Mouse (Mus musculus): Measurements from ENCODE around the gene Kif7. TPM values are rescaled to one million over a fixed set of nuclear protein-coding genes. Genes with fewer than 3 reads are reported as not detected.

The Kif7 gene
- polyA plus RNA-seq, 1 experiment from 2014 or later: 10.9 TPM

DNA sequence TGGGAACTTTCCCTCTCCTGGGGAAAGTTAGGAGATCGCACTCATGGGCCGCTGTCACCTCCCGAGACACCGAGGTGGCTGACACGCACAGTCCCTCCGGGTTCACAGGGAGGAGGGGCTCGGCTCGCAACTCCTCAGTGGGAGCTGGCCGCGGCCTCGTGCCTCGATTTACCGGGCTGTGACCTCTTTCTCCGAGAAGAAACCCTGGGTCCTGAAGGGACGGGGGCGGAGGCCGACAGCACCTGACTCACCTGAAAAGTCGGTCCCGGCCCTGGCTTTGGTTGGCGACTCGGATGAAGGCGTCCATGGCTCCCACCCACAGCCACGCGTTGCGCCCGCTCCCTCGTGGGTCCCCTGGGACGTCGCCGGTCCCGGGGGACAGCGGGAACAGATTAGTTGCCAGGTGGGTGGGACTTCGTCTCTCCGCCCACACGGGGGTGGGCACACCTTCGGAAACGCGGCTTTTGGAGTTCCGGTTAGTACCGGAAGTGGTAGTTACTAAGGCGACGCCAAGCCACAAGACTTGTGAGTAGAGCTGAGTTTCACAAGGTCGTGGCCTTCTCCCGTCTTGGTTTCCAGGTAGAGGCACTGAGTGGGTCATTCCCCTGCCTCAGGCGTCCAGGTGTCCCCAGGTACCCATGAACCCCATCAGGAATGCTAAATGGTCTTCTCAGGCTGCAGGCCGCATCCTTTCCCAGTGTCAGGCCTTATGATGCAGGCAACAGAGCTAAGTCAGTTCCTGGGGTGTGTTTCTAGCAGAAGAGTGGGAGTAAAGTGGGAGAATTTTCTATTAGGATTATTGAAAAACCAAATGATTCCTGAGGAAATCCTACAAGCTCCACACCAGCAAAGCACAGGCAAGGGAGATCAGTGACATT lies 27.4 kb upstream of the Kif7 start, which contains the start of the genes Pex11a and Wdr93:
Gene Pex11a, minus strand, starts transcription at position 473 of the 878 bp plus-strand sequence.
Gene Wdr93, plus strand, starts transcription at position 505 of the 878 bp plus-strand sequence.
- no peaks in the 10 kb centered on the region for H3K27me3 ChIP-seq
- H3K9me3 ChIP-seq: no peaks in the 10 kb centered on the region
- ATAC-seq (ENCODE audit: insufficient number of reproducible peaks, insufficient read depth, low FRiP score, low TSS enrichment, low read depth): peak; percentile 89
- H3K27ac ChIP-seq: no peak within 1 kb of the TSS
- peak within 1 kb of the TSS; percentile 91 for H3K4me2 ChIP-seq
- peak within 1 kb of the TSS; percentile 78 for H3K4me3 ChIP-seq (replicated peaks)
- H3K36me3 ChIP-seq: peaks cover 10% of the 10 kb centered on the region; the same call in 1 of the 2 replicates
- peak within 1 kb of the TSS; percentile 71 for H3K9ac ChIP-seq (replicated peaks)
- H3K4me1 ChIP-seq (replicated peaks): peaks cover 7% of the 10 kb centered on the region
- WGBS: 3% methylated on average over 46 of the region's 46 CpGs

DNA sequence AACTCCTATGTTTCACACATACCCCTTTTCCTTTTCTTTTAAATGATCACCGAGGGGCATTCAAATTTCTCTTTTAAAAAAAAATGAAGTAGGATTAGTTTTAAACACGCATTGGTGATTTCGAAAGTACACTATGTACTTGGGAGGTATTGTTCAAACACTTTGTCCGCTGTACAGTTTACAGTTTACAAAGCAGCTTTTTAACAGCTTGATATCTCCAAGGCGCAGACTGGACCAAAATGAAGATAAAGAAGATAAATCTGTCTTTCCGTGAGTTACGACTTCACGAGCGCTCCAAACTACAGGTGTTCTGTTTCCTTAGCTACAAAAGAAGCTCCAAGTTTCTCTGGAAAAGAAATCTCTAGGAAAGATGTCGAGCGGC lies 26.7 kb upstream of the Kif7 start:
- Histone ChIP-seq H3K27me3 (no peaks in the 10 kb centered on the region), H3K4me2 (peak overlapping the region; percentile 91), H3K9ac (replicated peaks) (peak overlapping the region; percentile 71), H3K9me3 (no peaks in the 10 kb centered on the region), H3K4me1 (replicated peaks) (peaks cover 7% of the 10 kb centered on the region), H3K27ac (no peak overlapping the region), H3K4me3 (replicated peaks) (peak overlapping the region; percentile 78), H3K36me3 (peaks cover 15% of the 10 kb centered on the region)
- ATAC-seq (ENCODE audit: insufficient number of reproducible peaks, insufficient read depth, low FRiP score, low TSS enrichment, low read depth): no peak
- 24% methylated on average over 11 of the region's 11 CpGs for WGBS

DNA sequence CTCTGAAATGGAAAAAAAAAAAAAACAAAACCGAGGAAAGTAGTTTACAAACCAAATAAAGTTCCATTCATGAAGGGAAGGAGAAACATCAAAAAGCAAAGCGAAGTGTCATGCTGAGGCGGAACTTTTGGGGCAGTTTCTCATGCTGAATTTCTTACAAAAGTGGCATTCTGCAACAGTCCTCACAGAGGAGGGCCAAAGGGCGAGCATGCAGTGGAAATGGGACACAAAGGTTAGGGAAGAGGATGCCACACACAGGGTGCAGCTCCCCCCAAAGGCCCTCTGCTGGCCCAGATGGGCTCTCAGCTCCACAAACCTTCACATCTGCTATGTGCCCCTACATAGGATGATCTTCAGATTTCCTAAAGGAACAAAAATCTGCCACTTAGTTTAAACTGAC lies 24.8 kb upstream of the Kif7 start:
- no peak for ATAC-seq (ENCODE audit: insufficient number of reproducible peaks, insufficient read depth, low FRiP score, low TSS enrichment, low read depth)
- no peak overlapping the region for H3K4me3 ChIP-seq (replicated peaks)
- H3K9me3 ChIP-seq: no peaks in the 10 kb centered on the region
- 79% methylated on average over 4 of the region's 4 CpGs for WGBS
- H3K36me3 ChIP-seq: peaks cover 25% of the 10 kb centered on the region
- no peak overlapping the region for H3K27ac ChIP-seq
- H3K27me3 ChIP-seq: no peaks in the 10 kb centered on the region
- H3K4me1 ChIP-seq (replicated peaks): peaks cover 7% of the 10 kb centered on the region
- H3K4me2 ChIP-seq: no peak overlapping the region
- H3K9ac ChIP-seq (replicated peaks): no peak overlapping the region

DNA sequence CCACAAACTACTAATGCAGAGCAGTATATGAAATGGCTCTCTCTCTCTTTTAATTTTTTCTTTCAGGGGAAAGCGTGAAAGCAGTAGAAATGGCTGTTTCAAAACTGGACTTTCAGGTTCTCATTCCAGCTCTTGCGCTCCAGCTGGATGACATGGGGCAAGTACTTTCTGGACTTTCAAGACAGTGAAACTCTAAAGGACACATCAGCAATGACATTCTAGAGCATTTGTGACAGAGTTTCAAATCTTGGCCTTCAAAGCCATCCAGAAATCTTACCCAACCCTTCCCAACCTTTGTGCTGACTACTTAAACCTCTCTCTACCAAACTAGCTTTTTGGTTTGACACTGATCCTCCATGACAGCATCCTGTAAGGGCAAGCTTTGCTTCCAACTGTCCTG lies 23.4 kb upstream of the Kif7 start:
- H3K4me3 ChIP-seq (replicated peaks): no peak overlapping the region
- H3K36me3 ChIP-seq: peaks cover 30% of the 10 kb centered on the region
- ATAC-seq (ENCODE audit: insufficient number of reproducible peaks, insufficient read depth, low FRiP score, low TSS enrichment, low read depth): no peak
- no peak overlapping the region for H3K9ac ChIP-seq (replicated peaks)
- H3K4me1 ChIP-seq (replicated peaks): peaks cover 7% of the 10 kb centered on the region
- WGBS: 94% methylated on average over 2 of the region's 2 CpGs
- H3K27me3 ChIP-seq: no peaks in the 10 kb centered on the region
- H3K27ac ChIP-seq: no peak overlapping the region
- no peaks in the 10 kb centered on the region for H3K9me3 ChIP-seq
- no peak overlapping the region for H3K4me2 ChIP-seq

DNA sequence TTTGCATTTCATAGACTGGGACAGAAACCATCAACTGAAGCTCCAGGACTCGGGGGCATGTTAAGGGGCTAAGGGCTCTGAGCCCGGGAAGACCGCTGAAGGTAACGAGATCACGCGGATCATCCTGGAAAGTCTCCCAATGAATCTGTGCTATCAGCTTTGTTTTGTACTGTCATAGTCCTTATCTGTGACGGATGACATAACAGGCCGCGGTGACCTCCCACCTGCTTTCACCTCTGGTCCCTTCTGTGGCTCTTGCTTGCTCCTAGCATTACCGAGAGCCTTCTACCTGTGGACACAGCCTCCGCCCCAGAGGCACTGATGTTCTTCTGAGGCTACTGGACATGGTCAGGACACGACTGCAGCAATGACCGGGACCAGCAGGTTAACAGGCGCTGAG lies 21.0 kb upstream of the Kif7 start:
- ATAC-seq (ENCODE audit: insufficient number of reproducible peaks, insufficient read depth, low FRiP score, low TSS enrichment, low read depth): no peak
- WGBS: 90% methylated on average over 14 of the region's 14 CpGs

DNA sequence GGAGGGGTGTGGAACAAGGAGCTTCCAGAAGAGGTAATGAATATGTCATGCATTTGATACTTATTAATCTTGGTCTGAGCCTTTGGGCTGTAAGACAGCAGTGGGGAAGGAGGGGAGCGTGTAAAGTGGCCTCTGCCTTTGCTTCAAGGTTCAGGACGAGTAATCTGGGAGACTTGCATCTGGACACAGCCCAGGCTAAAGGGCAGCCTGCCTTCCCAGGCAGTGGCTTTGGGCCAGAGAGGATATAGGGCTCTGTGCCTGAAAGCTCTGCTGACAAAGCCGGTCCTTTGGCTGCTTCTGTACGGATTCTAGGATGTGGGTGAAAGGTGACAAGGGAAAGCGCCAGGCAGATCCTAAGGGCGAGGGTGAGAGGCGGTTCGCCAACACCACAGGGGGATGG lies 19.0 kb upstream of the Kif7 start:
- no peak for ATAC-seq (ENCODE audit: insufficient number of reproducible peaks, insufficient read depth, low FRiP score, low TSS enrichment, low read depth)
- Histone ChIP-seq H3K4me3 (replicated peaks) (no peak overlapping the region), H3K27ac (no peak overlapping the region), H3K36me3 (peaks cover 28% of the 10 kb centered on the region), H3K27me3 (peaks cover 8% of the 10 kb centered on the region), H3K4me1 (replicated peaks) (no peaks in the 10 kb centered on the region), H3K9me3 (no peaks in the 10 kb centered on the region), H3K4me2 (no peak overlapping the region), H3K9ac (replicated peaks) (no peak overlapping the region)
- WGBS: 81% methylated on average over 8 of the region's 8 CpGs

More for the DNA sequence above, 21.0 kb upstream of the Kif7 start:
- H3K27me3 ChIP-seq: no peaks in the 10 kb centered on the region
- H3K4me1 ChIP-seq (replicated peaks): no peaks in the 10 kb centered on the region
- H3K4me2 ChIP-seq: no peak overlapping the region
- H3K9ac ChIP-seq (replicated peaks): no peak overlapping the region
- H3K9me3 ChIP-seq: no peaks in the 10 kb centered on the region
- H3K36me3 ChIP-seq: peaks cover 30% of the 10 kb centered on the region
- H3K4me3 ChIP-seq (replicated peaks): no peak overlapping the region
- no peak overlapping the region for H3K27ac ChIP-seq

DNA sequence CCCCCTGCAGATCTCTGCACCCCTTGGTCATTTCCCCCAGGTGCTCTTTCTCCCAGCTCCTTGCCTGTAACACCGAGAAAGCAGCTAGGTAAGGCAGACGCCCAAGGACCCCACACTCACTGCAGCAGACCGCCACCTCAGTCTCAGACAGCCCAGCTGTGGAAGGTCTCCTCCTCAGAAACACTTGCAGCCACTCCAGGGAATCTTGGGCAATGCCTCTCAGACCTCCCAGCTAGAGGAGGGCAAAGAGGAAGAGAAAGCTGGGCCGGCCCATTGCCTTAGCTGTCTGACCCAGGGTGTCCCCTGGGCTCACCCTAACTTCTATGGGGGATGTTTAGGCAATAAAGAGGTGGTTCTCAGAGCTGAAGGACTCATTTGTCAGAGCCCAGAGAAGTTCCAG lies 17.1 kb upstream of the Kif7 start, which contains the start of gene Plin1:
Gene Plin1, minus strand, starts transcription at position 282 of the 400 bp plus-strand sequence.
- no peak within 1 kb of the TSS for H3K27ac ChIP-seq
- H3K27me3 ChIP-seq: peaks cover 8% of the 10 kb centered on the region
- H3K36me3 ChIP-seq: peaks cover 19% of the 10 kb centered on the region
- no peak within 1 kb of the TSS for H3K9ac ChIP-seq (replicated peaks)
- 66% methylated on average over 4 of the region's 4 CpGs for WGBS
- 0 out of 2 replicates have a peak, but pooled peaks cover 3% of the 10 kb centered on the region for H3K4me1 ChIP-seq (replicated peaks)
- H3K4me2 ChIP-seq: no peak within 1 kb of the TSS
- H3K9me3 ChIP-seq: no peaks in the 10 kb centered on the region
- H3K4me3 ChIP-seq (replicated peaks): no peak within 1 kb of the TSS
- ATAC-seq (ENCODE audit: insufficient number of reproducible peaks, insufficient read depth, low FRiP score, low TSS enrichment, low read depth): no peak

DNA sequence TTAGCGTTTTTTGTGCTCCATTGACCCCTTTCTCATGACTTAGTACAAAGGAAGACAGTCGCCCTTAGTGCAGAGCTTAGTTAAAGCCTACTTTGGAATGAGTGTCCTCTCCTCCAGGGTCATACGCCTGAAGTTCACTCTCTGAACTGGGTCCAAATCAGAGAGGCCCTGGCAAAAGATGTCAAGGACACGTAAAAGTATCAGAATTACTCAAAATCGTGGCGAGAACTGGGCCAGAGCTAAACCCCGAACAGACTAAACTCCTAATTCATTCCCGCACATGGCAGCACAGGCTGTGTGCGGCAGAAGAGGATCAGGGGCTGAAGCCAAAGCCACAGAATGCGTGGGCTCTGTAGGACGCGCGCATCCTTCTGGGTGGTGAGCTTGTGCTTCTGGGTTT lies 15.9 kb upstream of the Kif7 start:
- Histone ChIP-seq H3K4me1 (replicated peaks) (0 out of 2 replicates have a peak, but pooled peaks cover 3% of the 10 kb centered on the region), H3K9me3 (no peaks in the 10 kb centered on the region), H3K4me3 (replicated peaks) (no peak overlapping the region), H3K4me2 (no peak overlapping the region), H3K9ac (replicated peaks) (no peak overlapping the region), H3K36me3 (peaks cover 7% of the 10 kb centered on the region; the same call in 1 of the 2 replicates), H3K27ac (no peak overlapping the region), H3K27me3 (peaks cover 10% of the 10 kb centered on the region)
- ATAC-seq (ENCODE audit: insufficient number of reproducible peaks, insufficient read depth, low FRiP score, low TSS enrichment, low read depth): no peak
- WGBS: 82% methylated on average over 13 of the region's 13 CpGs

DNA sequence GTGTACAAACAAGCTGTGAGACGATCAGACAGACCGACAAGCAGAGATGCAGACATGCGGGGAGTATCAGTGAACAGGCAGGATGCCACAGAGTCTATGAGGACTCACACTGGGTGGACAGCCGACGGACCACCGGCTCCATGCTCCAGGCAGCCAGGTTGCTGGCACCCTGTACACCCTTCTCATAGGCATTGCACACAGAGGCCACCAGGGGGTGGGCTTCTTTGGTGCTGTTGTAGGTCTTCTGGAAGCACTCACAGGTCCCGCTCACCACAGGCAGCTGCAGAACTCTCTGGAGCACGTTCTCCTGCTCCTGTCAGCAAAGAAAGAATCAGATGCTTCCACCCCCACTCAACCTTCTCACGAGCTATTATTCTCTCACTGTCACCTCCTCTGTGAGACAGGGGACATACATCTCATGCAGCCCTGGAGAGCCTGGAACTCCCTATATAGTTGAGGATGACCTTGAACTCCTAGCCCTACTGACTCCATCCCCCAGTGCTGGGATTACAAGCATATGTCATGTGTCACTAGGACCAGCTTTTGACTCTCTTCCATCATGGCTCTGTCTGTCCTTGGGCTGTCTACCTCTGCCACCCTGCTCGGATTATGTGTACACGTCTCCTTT lies 14.3 kb upstream of the Kif7 start:
- 63% methylated on average over 11 of the region's 11 CpGs for WGBS
- H3K4me1 ChIP-seq (replicated peaks): 0 out of 2 replicates have a peak, but pooled peaks cover 3% of the 10 kb centered on the region
- H3K36me3 ChIP-seq: 0 out of 2 replicates have a peak, but pooled peaks cover 4% of the 10 kb centered on the region
- ATAC-seq (ENCODE audit: insufficient number of reproducible peaks, insufficient read depth, low FRiP score, low TSS enrichment, low read depth): no peak
- H3K9ac ChIP-seq (replicated peaks): no peak overlapping the region
- no peak overlapping the region for H3K27ac ChIP-seq
- no peak overlapping the region for H3K4me3 ChIP-seq (replicated peaks)
- no peaks in the 10 kb centered on the region for H3K9me3 ChIP-seq
- H3K4me2 ChIP-seq: no peak overlapping the region
- peaks cover 17% of the 10 kb centered on the region for H3K27me3 ChIP-seq

DNA sequence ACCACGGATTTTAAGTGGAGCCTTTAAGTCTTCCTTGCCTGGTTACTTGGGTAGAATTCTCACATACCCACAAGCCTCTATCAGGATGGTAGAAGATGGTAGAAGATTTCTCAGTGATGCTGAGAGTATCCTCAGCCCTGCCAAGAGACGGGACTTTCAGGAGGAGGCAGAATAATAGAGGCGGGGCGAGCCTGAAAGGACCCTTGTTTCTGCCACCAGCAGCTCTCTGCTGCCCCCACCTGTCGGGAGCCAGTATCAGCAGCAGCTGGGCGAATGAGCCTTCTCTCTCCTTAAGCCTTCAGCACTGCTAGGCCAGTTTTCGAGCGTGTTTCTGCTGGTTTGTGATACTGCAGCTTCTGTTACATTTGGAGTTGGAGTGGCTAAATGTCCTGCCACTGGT lies 13.6 kb upstream of the Kif7 start:
- WGBS: 5% methylated on average over 8 of the region's 8 CpGs
- H3K4me2 ChIP-seq: no peak overlapping the region
- no peak overlapping the region for H3K4me3 ChIP-seq (replicated peaks)
- no peak overlapping the region for H3K27ac ChIP-seq
- ATAC-seq (ENCODE audit: insufficient number of reproducible peaks, insufficient read depth, low FRiP score, low TSS enrichment, low read depth): no peak
- H3K9ac ChIP-seq (replicated peaks): no peak overlapping the region
- H3K4me1 ChIP-seq (replicated peaks): 0 out of 2 replicates have a peak, but pooled peaks cover 3% of the 10 kb centered on the region
- H3K9me3 ChIP-seq: no peaks in the 10 kb centered on the region
- H3K36me3 ChIP-seq: no peaks in the 10 kb centered on the region
- H3K27me3 ChIP-seq: peaks cover 19% of the 10 kb centered on the region

DNA sequence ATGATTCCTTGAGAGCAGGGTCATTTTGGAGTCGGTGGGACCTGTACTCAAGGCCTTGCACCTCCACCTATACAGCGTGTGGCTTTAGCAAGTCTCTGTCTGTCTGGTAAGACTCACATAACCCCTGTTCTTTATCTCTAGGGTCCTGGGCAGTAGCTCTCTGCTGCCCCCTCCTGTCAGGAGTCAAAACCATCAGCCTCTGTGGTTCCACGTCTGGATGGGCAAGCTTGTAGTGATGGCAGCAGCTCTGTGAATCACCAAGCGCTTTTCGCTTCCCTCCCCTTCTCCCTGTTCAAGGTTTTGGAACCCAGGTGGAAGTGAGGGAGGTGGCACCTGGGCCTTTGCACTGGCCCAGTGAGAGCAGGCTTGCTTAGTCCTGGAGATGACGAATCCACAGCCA lies 12.7 kb upstream of the Kif7 start:
- Histone ChIP-seq H3K27ac (no peak overlapping the region), H3K4me1 (replicated peaks) (0 out of 2 replicates have a peak, but pooled peaks cover 3% of the 10 kb centered on the region), H3K4me2 (no peak overlapping the region), H3K9me3 (no peaks in the 10 kb centered on the region), H3K4me3 (replicated peaks) (no peak overlapping the region), H3K27me3 (peaks cover 25% of the 10 kb centered on the region), H3K9ac (replicated peaks) (no peak overlapping the region), H3K36me3 (no peaks in the 10 kb centered on the region)
- WGBS: 29% methylated on average over 6 of the region's 6 CpGs
- no peak for ATAC-seq (ENCODE audit: insufficient number of reproducible peaks, insufficient read depth, low FRiP score, low TSS enrichment, low read depth)
